Mouse (Mus musculus) cerebellum, adult 9-11 months (tissue): ENCODE measurements around the gene Gm12216.
A peak's percentile ranks its signal among the peaks of the same experiment; 100 is the strongest.

Experiments used
- DNase-seq: peaks from one replicate; pipeline ENCODE4 v3.0.0; 2022

Gm12216 gene

GRCm38 (mm10) chr11:53736771-53737572, 122.1 kb downstream of the Gm12216 start:
- DNase-seq = peak; percentile 37

GRCm38 (mm10) chr11:53735682-53736245, 123.3 kb downstream of the Gm12216 start:
- DNase-seq = peak; percentile 73

- DNase-seq = no peak
Observed at GRCm38 (mm10) chr11:53734970-53735681, 123.9 kb downstream of the Gm12216 start.

DNA sequence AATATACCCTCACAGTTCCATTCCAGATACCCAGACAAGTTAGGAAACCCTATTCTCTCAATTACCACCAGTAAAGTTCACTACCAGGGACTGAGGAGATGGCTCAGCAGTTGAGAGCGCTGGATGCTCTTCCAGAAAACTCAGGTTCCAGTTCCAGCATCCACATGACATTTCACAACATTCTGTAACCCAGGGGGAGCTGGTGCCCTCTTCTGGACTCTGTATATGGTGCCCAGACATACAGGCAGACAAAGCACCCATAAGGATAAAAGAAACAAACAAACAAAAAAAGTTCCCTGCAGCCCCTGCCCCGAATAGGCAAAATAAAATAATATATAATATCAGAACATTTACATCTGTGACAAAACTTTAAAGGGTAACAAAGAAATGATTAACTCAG, 124.6 kb downstream of the Gm12216 start:
- no peak for DNase-seq

DNA sequence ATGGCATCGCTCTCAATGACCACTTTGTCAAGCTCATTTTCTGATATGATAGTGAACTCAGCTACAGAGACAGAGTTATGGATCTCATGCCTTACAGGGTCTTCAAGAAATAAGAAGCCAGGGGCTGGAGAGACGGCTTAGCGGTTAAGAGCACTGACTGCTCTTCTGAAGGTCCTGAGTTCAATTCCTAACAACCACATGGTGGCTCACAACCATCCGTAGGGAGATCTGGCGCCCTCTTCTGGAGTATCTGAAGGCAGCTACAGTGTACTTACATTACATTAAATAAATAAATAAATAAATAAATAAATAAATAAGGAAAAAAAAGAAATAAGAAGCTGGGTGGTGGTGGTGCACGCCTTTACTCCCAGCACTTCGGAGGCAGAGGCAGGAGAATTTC, 125.2 kb downstream of the Gm12216 start:
- DNase-seq = no peak
